Mouse (Mus musculus) midbrain, embryonic 10.5 days (tissue): Measurements from ENCODE around the gene Slc5a5. TPM values are rescaled to one million over a fixed set of nuclear protein-coding genes. Genes with fewer than 3 reads are reported as not detected.

Source experiments
- DNase-seq: peaks from one replicate; pipeline ENCODE4 v3.0.0-alpha.2; 2017; ENCODE audit warnings: low spot score
- H3K27ac ChIP-seq: fragments of 300-500 bp; sonication (generic); replicated peaks from 2 replicates; pipeline ENCODE4 v1.5.1; 2016; ENCODE audit warnings: mild to moderate bottlenecking
- H3K27me3 ChIP-seq: fragments of 300-500 bp; sonication (generic); 2 replicates; pipeline ENCODE4 v1.6.1; 2016; ENCODE audit warnings: low read depth, mild to moderate bottlenecking; ENCODE audit not compliant: poor library complexity, severe bottlenecking
- H3K36me3 ChIP-seq: fragments of 300-500 bp; sonication (generic); 2 replicates; pipeline ENCODE4 v1.6.1; 2016; ENCODE audit warnings: mild to moderate bottlenecking, moderate library complexity
- H3K4me1 ChIP-seq: fragments of 300-500 bp; sonication (generic); 2 replicates; pipeline ENCODE4 v1.6.1; 2016
- H3K4me3 ChIP-seq: fragments of 300-500 bp; sonication (generic); 2 replicates; pipeline ENCODE4 v1.5.1; 2016; ENCODE audit warnings: mild to moderate bottlenecking, moderate library complexity
- H3K9me3 ChIP-seq: fragments of 300-500 bp; sonication (generic); replicated peaks from 2 replicates; pipeline ENCODE4 v1.6.1; 2016; ENCODE audit warnings: mild to moderate bottlenecking
- WGBS: fragments of 180-500 bp; shearing (Covaris S2); methylation state at CpG from one replicate; pipeline ENCODE4 v1.1.7; 2016; 5-methylcytosine and 5-hydroxymethylcytosine counted together
- polyA plus RNA-seq: library from polyadenylated mRNA; unstranded; fragments of >200 nt; fragmentation: Nextera tagmentation; extraction: Ambion mirVana; gene quantifications from 2 replicates; pipeline ENCODE4 v1.2.1, GENCODE M21; 2016

Gene Slc5a5
- polyA plus RNA-seq, 1 experiment from 2014 or later = 0.63 TPM

GRCm38 (mm10) chr8:70871195-70871807 lies 21.3 kb downstream of the Slc5a5 start:
- H3K9me3 ChIP-seq = no peaks in the 10 kb centered on the region
- peaks cover 8% of the 10 kb centered on the region for H3K27me3 ChIP-seq
- peaks cover 18% of the 10 kb centered on the region for H3K36me3 ChIP-seq
- no peak overlapping the region for H3K27ac ChIP-seq
- no peak for DNase-seq
- H3K4me3 ChIP-seq = peak overlapping the region; percentile 29; the same call in 1 of the 2 replicates
- 92% methylated on average over 5 of the region's 5 CpGs for WGBS
- H3K4me1 ChIP-seq = peaks cover 58% of the 10 kb centered on the region

- WGBS = 51% methylated on average over 16 of the region's 16 CpGs
- DNase-seq = peak; percentile 75
- Histone ChIP-seq H3K9me3 (no peaks in the 10 kb centered on the region), H3K4me1 (peaks cover 71% of the 10 kb centered on the region), H3K27me3 (peaks cover 8% of the 10 kb centered on the region), H3K27ac (peak overlapping the region; percentile 75), H3K4me3 (peak overlapping the region; percentile 41), H3K36me3 (peaks cover 18% of the 10 kb centered on the region)
Measured at GRCm38 (mm10) chr8:70869601-70870041, 22.9 kb downstream of the Slc5a5 start.

GRCm38 (mm10) chr8:70869199-70869571 lies 23.4 kb downstream of the Slc5a5 start:
- Histone ChIP-seq H3K9me3 (no peaks in the 10 kb centered on the region), H3K4me1 (peaks cover 72% of the 10 kb centered on the region), H3K4me3 (peak overlapping the region; percentile 41), H3K36me3 (peaks cover 18% of the 10 kb centered on the region), H3K27me3 (peaks cover 8% of the 10 kb centered on the region), H3K27ac (peak overlapping the region; percentile 75)
- no peak for DNase-seq
- WGBS = 39% methylated on average over 5 of the region's 5 CpGs

- peaks cover 8% of the 10 kb centered on the region for H3K27me3 ChIP-seq
- peak overlapping the region; percentile 75 for H3K27ac ChIP-seq
- WGBS = 10% methylated on average over 40 of the region's 40 CpGs
- peaks cover 18% of the 10 kb centered on the region for H3K36me3 ChIP-seq
- peaks cover 74% of the 10 kb centered on the region for H3K4me1 ChIP-seq
- peak overlapping the region; percentile 41 for H3K4me3 ChIP-seq
- no peaks in the 10 kb centered on the region for H3K9me3 ChIP-seq
- peak; percentile 71 for DNase-seq
Measured at GRCm38 (mm10) chr8:70868559-70869198, 23.9 kb downstream of the Slc5a5 start.

- no peak for DNase-seq
- H3K27me3 ChIP-seq = peaks cover 29% of the 10 kb centered on the region
- peak overlapping the region; percentile 66; the same call in 1 of the 2 replicates for H3K4me3 ChIP-seq
- H3K9me3 ChIP-seq = no peaks in the 10 kb centered on the region
- 90% methylated on average over 7 of the region's 7 CpGs for WGBS
- peak overlapping the region; percentile 98 for H3K27ac ChIP-seq
- peaks cover 18% of the 10 kb centered on the region for H3K36me3 ChIP-seq
- peaks cover 81% of the 10 kb centered on the region for H3K4me1 ChIP-seq
Measured at GRCm38 (mm10) chr8:70866566-70866965, 26.0 kb downstream of the Slc5a5 start.

- peaks cover 81% of the 10 kb centered on the region for H3K4me1 ChIP-seq
Measured at GRCm38 (mm10) chr8:70866001-70866520, 26.5 kb downstream of the Slc5a5 start.

GRCm38 (mm10) chr8:70865350-70866000 lies 27.1 kb downstream of the Slc5a5 start:
- Histone ChIP-seq H3K27ac (peak overlapping the region; percentile 98), H3K4me1 (peaks cover 81% of the 10 kb centered on the region), H3K27me3 (peaks cover 38% of the 10 kb centered on the region), H3K9me3 (no peaks in the 10 kb centered on the region), H3K36me3 (peaks cover 15% of the 10 kb centered on the region), H3K4me3 (peak overlapping the region; percentile 66)
- DNase-seq = peak; percentile 100
- under 1% methylated on average over 46 of the region's 46 CpGs for WGBS

More at GRCm38 (mm10) chr8:70866001-70866520, 26.5 kb downstream of the Slc5a5 start:
- no peaks in the 10 kb centered on the region for H3K9me3 ChIP-seq
- H3K4me3 ChIP-seq = peak overlapping the region; percentile 66
- WGBS = 9% methylated on average over 12 of the region's 12 CpGs
- peak overlapping the region; percentile 98 for H3K27ac ChIP-seq
- peaks cover 17% of the 10 kb centered on the region for H3K36me3 ChIP-seq
- DNase-seq = no peak
- H3K27me3 ChIP-seq = peaks cover 34% of the 10 kb centered on the region

GRCm38 (mm10) chr8:70864712-70865221 lies 27.8 kb downstream of the Slc5a5 start:
- WGBS = under 1% methylated on average over 24 of the region's 24 CpGs
- Histone ChIP-seq H3K27me3 (peaks cover 38% of the 10 kb centered on the region), H3K4me1 (peaks cover 79% of the 10 kb centered on the region), H3K4me3 (peak overlapping the region; percentile 66), H3K27ac (peak overlapping the region; percentile 98), H3K36me3 (peaks cover 15% of the 10 kb centered on the region), H3K9me3 (no peaks in the 10 kb centered on the region)
- peak; percentile 78 for DNase-seq

- no peaks in the 10 kb centered on the region for H3K9me3 ChIP-seq
- peaks cover 15% of the 10 kb centered on the region for H3K36me3 ChIP-seq
- H3K4me1 ChIP-seq = peaks cover 74% of the 10 kb centered on the region
- 1% methylated on average over 46 of the region's 46 CpGs for WGBS
- H3K27ac ChIP-seq = peak overlapping the region; percentile 98
- peaks cover 38% of the 10 kb centered on the region for H3K27me3 ChIP-seq
- DNase-seq = peak; percentile 60
- peak overlapping the region; percentile 66 for H3K4me3 ChIP-seq
Measured at GRCm38 (mm10) chr8:70863956-70864711, 28.4 kb downstream of the Slc5a5 start.

GRCm38 (mm10) chr8:70862824-70863641 lies 29.5 kb downstream of the Slc5a5 start, which contains the start of gene Kcnn1:
Gene Kcnn1, minus strand, starts transcription at chr8:70863258.
- Histone ChIP-seq H3K9me3 (no peaks in the 10 kb centered on the region), H3K36me3 (peaks cover 7% of the 10 kb centered on the region), H3K4me3 (peak within 1 kb of the TSS; percentile 66), H3K27ac (peak within 1 kb of the TSS; percentile 98), H3K27me3 (peaks cover 34% of the 10 kb centered on the region), H3K4me1 (peaks cover 74% of the 10 kb centered on the region)
- DNase-seq = peak; percentile 76
- under 1% methylated on average over 55 of the region's 55 CpGs for WGBS

- H3K27me3 ChIP-seq = peaks cover 41% of the 10 kb centered on the region
- no peaks in the 10 kb centered on the region for H3K9me3 ChIP-seq
- H3K27ac ChIP-seq = peak overlapping the region; percentile 74
- peaks cover 22% of the 10 kb centered on the region for H3K36me3 ChIP-seq
- 7% methylated on average over 4 of the region's 4 CpGs for WGBS
- H3K4me1 ChIP-seq = peaks cover 59% of the 10 kb centered on the region
- DNase-seq = no peak
- peak overlapping the region; percentile 63; the same call in 1 of the 2 replicates for H3K4me3 ChIP-seq
Measured at GRCm38 (mm10) chr8:70857516-70857915, 35.0 kb downstream of the Slc5a5 start.
